Mouse (Mus musculus) stomach, embryonic 16.5 days (tissue): ENCODE measurements around the gene Rpp38. TPM values are rescaled to one million over a fixed set of nuclear protein-coding genes. Genes with fewer than 3 reads are reported as not detected.

Experiments
- ATAC-seq: fragments of 200-750 bp; cut with Nextera tagmentation; 2 replicates; pipeline ENCODE4 v1.8.0; 2017; ENCODE audit warnings: moderate number of reproducible peaks, moderate TSS enrichment; ENCODE audit not compliant: insufficient read depth, low FRiP score
- H3K27ac ChIP-seq: fragments of 300-500 bp; sonication (generic); 2 replicates; pipeline ENCODE4 v1.5.1; 2014; ENCODE audit warnings: low read length
- H3K27me3 ChIP-seq: fragments of 300-500 bp; sonication (generic); 2 replicates; pipeline ENCODE4 v1.6.1; 2014; ENCODE audit warnings: low read length, control low read depth, mixed read lengths; ENCODE audit not compliant: control insufficient read depth, insufficient read depth
- H3K36me3 ChIP-seq: fragments of 300-500 bp; sonication (generic); 2 replicates; pipeline ENCODE4 v1.6.1; 2014; ENCODE audit warnings: low read length; ENCODE audit not compliant: control insufficient read depth, insufficient read depth
- H3K4me1 ChIP-seq: fragments of 300-500 bp; sonication (generic); 2 replicates; pipeline ENCODE4 v1.6.1; 2014; ENCODE audit warnings: low read length, control low read depth, mixed read lengths; ENCODE audit not compliant: control insufficient read depth, insufficient read depth
- H3K4me2 ChIP-seq: fragments of 300-500 bp; sonication (generic); 2 replicates; pipeline ENCODE4 v1.6.1; 2014; ENCODE audit warnings: low read depth, low read length, mixed read lengths
- H3K4me3 ChIP-seq: fragments of 300-500 bp; sonication (generic); replicated peaks from 2 replicates; pipeline ENCODE4 v1.5.1; 2014; ENCODE audit warnings: mild to moderate bottlenecking, low read length
- H3K9ac ChIP-seq: fragments of 300-500 bp; sonication (generic); 2 replicates; pipeline ENCODE4 v1.6.1; 2014; ENCODE audit warnings: low read length
- H3K9me3 ChIP-seq: fragments of 300-500 bp; sonication (generic); replicated peaks from 2 replicates; pipeline ENCODE4 v1.6.1; 2016; ENCODE audit warnings: low read length, control low read depth; ENCODE audit not compliant: control insufficient read depth
- WGBS: fragments of 180-500 bp; shearing (Covaris S2); extraction: QIAGEN DNeasy Blood & Tissue Kit; methylation state at CpG from one replicate; pipeline ENCODE4 v1.1.7; 2014; 5-methylcytosine and 5-hydroxymethylcytosine counted together
- polyA plus RNA-seq: library from polyadenylated mRNA; unstranded; fragments of >200 nt; fragmentation: Nextera tagmentation; extraction: Ambion mirVana; gene quantifications from 2 replicates; pipeline ENCODE4 v1.2.1, GENCODE M21; 2015

Rpp38 gene
- 21.1 and 22.0 TPM in 2 replicates for polyA plus RNA-seq

- Histone ChIP-seq H3K4me2 (peak within 1 kb of the TSS; percentile 56), H3K9ac (peak within 1 kb of the TSS; percentile 82), H3K36me3 (peaks cover 12% of the 10 kb centered on the region; the same call in 1 of the 2 replicates), H3K27me3 (0 out of 2 replicates have a peak, but pooled peaks cover 2% of the 10 kb centered on the region), H3K9me3 (no peaks in the 10 kb centered on the region), H3K4me3 (peak within 1 kb of the TSS; percentile 69), H3K4me1 (peaks cover 14% of the 10 kb centered on the region), H3K27ac (peak within 1 kb of the TSS; percentile 66)
- under 1% methylated on average over 45 of the region's 45 CpGs for WGBS
- ATAC-seq = peak; percentile 98
Observed at GRCm38 (mm10) chr2:3332484-3333242, at the start of gene Rpp38. Rpp38 (minus strand) TSS chr2:3332643.

DNA sequence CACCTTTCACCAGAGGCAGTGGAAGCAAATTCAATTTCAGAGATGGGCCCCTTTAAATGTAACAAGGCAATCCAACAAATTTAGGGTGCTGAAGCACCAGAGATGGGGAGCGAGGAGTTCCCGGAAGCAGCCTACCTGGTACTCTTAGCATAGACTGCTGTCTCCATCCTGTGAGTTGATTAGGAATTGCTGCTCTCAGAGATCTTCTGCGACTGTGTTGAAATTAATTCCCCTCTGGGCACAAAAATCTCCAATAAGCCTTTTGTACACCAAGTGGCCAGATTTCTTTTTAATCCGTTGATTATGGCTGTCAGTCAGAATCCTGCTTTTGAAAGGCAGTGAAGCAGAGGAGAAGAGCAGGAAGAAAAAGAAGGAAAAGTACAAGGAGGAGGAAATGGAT is 32.7 kb upstream of the Rpp38 start:
- no peak overlapping the region for H3K4me3 ChIP-seq
- H3K4me1 ChIP-seq = no peaks in the 10 kb centered on the region
- H3K9me3 ChIP-seq = no peaks in the 10 kb centered on the region
- H3K36me3 ChIP-seq = no peaks in the 10 kb centered on the region
- H3K27ac ChIP-seq = no peak overlapping the region
- no peak overlapping the region for H3K9ac ChIP-seq
- ATAC-seq = no peak
- H3K4me2 ChIP-seq = no peak overlapping the region
- H3K27me3 ChIP-seq = no peaks in the 10 kb centered on the region
- 58% methylated on average over 4 of the region's 4 CpGs for WGBS

GRCm38 (mm10) chr2:3361067-3361466 is 28.6 kb upstream of the Rpp38 start:
- Histone ChIP-seq H3K9me3 (no peaks in the 10 kb centered on the region), H3K4me3 (no peak overlapping the region), H3K36me3 (no peaks in the 10 kb centered on the region), H3K27ac (no peak overlapping the region), H3K27me3 (no peaks in the 10 kb centered on the region), H3K4me2 (no peak overlapping the region), H3K9ac (no peak overlapping the region), H3K4me1 (no peaks in the 10 kb centered on the region)
- no peak for ATAC-seq
- 76% methylated on average over 3 of the region's 3 CpGs for WGBS

DNA sequence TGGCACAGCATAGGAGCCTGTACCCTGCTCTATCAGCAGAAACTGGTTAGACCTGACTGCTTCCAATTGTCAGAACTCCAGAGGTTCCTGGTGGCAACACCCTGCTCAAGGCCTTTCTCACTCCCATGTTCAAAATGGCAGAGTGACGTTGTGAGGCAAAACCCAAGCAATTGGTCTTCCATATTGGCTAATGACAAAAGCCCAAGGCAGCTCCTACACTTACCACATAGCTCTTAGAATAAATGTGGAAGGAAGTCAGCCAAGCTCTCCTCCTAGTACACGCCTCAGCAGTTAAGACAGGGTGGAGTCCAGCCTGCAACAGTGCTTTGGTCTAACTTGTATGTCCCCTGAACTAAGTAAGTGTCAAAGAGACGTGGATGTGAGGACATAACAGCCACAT is 25.4 kb upstream of the Rpp38 start:
- ATAC-seq = no peak
- no peaks in the 10 kb centered on the region for H3K9me3 ChIP-seq
- WGBS = 72% methylated on average over 3 of the region's 3 CpGs
- no peaks in the 10 kb centered on the region for H3K36me3 ChIP-seq
- no peaks in the 10 kb centered on the region for H3K27me3 ChIP-seq
- H3K4me1 ChIP-seq = no peaks in the 10 kb centered on the region
- no peak overlapping the region for H3K27ac ChIP-seq
- H3K4me3 ChIP-seq = no peak overlapping the region
- H3K4me2 ChIP-seq = no peak overlapping the region
- H3K9ac ChIP-seq = no peak overlapping the region

DNA sequence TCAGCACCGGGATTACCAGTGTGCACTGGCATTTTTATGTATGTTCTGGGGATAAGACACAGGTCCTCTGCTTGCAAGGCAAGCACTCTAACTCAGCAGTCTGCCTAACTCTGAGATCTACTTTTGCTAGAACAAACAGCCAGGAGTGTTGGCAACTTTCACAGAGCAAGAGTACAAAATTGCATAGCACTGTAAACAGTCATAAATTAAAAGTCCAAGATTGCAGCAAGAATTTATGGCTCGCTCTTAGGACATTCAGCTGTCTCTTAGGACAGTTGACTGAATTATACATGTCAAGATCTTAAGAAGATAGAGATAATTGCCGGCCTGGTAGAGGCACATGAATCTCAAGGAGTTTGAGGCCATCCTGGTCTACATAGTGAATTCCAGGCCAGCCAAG is 23.9 kb upstream of the Rpp38 start:
- no peak overlapping the region for H3K4me3 ChIP-seq
- no peak overlapping the region for H3K9ac ChIP-seq
- WGBS = 52% methylated on average over 3 of the region's 3 CpGs
- H3K36me3 ChIP-seq = no peaks in the 10 kb centered on the region
- no peak for ATAC-seq
- H3K9me3 ChIP-seq = no peaks in the 10 kb centered on the region
- H3K27me3 ChIP-seq = no peaks in the 10 kb centered on the region
- H3K27ac ChIP-seq = no peak overlapping the region
- no peak overlapping the region for H3K4me2 ChIP-seq
- no peaks in the 10 kb centered on the region for H3K4me1 ChIP-seq

- H3K36me3 ChIP-seq = no peaks in the 10 kb centered on the region
- 91% methylated on average over 8 of the region's 8 CpGs for WGBS
- H3K4me1 ChIP-seq = no peaks in the 10 kb centered on the region
- no peak overlapping the region for H3K27ac ChIP-seq
- no peak overlapping the region for H3K4me3 ChIP-seq
- no peak overlapping the region for H3K9ac ChIP-seq
- H3K4me2 ChIP-seq = no peak overlapping the region
- no peaks in the 10 kb centered on the region for H3K9me3 ChIP-seq
- no peaks in the 10 kb centered on the region for H3K27me3 ChIP-seq
- ATAC-seq = no peak
Observed at GRCm38 (mm10) chr2:3355793-3356192, 23.4 kb upstream of the Rpp38 start.

DNA sequence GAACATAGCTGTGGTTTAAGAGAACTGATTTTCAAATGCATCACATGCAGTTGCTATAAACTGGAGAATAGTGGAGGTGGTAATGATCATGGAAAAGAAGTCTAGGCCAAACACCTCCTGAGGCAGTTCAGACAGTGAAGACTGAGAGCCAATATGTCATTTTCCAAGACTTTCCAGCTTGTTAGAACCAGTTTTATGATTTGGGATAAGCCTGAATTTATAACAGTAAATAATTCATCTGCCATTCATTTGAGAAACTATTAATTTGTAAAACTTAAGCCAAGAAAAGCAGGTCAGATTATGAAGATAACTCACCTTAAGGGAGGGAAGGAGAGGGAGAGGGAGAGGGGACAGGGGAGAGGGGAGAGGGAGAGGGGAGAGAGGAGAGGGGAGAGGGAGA is 20.7 kb upstream of the Rpp38 start:
- H3K4me3 ChIP-seq = no peak overlapping the region
- no peaks in the 10 kb centered on the region for H3K9me3 ChIP-seq
- no peaks in the 10 kb centered on the region for H3K27me3 ChIP-seq
- ATAC-seq = no peak
- H3K36me3 ChIP-seq = no peaks in the 10 kb centered on the region
- no peaks in the 10 kb centered on the region for H3K4me1 ChIP-seq
- H3K9ac ChIP-seq = no peak overlapping the region
- no peak overlapping the region for H3K27ac ChIP-seq
- no peak overlapping the region for H3K4me2 ChIP-seq

DNA sequence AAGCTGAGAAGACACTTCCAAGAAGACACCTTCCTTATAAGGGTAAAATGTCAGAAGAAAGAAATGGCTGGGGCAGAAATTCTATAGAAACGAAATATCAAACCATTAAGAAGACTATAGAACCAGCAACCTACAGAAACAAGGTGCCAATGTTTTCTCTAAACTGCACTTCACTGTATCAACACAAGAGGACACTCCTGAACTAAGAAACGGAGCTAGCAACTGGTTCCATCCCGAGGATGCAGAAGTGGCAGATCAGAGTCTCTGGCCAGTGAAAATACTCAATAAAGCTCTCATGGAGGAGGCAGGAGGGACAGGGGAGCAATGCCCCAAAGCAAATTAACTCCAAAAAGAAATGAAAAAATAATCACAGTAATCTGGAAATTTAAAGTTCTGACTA is 16.5 kb upstream of the Rpp38 start:
- ATAC-seq = no peak
- H3K4me2 ChIP-seq = no peak overlapping the region
- H3K4me3 ChIP-seq = no peak overlapping the region
- no peaks in the 10 kb centered on the region for H3K4me1 ChIP-seq
- no peak overlapping the region for H3K9ac ChIP-seq
- no peaks in the 10 kb centered on the region for H3K36me3 ChIP-seq
- H3K27me3 ChIP-seq = no peaks in the 10 kb centered on the region
- 15% methylated on average over 3 of the region's 3 CpGs for WGBS
- no peak overlapping the region for H3K27ac ChIP-seq
- H3K9me3 ChIP-seq = no peaks in the 10 kb centered on the region

- H3K9ac ChIP-seq = no peak overlapping the region
- H3K36me3 ChIP-seq = no peaks in the 10 kb centered on the region
- no peaks in the 10 kb centered on the region for H3K4me1 ChIP-seq
- WGBS = 77% methylated on average over 4 of the region's 4 CpGs
- no peaks in the 10 kb centered on the region for H3K9me3 ChIP-seq
- H3K27me3 ChIP-seq = peaks cover 4% of the 10 kb centered on the region; the same call in 1 of the 2 replicates
- no peak overlapping the region for H3K4me3 ChIP-seq
- no peak overlapping the region for H3K27ac ChIP-seq
- no peak overlapping the region for H3K4me2 ChIP-seq
- no peak for ATAC-seq
Observed at GRCm38 (mm10) chr2:3348422-3348821, 16.0 kb upstream of the Rpp38 start.
